Mouse (Mus musculus): ENCODE data around the gene Pgghg. TPM values are rescaled to one million over a fixed set of nuclear protein-coding genes. Genes with fewer than 3 reads are reported as not detected.

The Pgghg gene
- total RNA-seq, 2 experiments from 2014 or later, result 3.8 to 3.9 TPM

DNA sequence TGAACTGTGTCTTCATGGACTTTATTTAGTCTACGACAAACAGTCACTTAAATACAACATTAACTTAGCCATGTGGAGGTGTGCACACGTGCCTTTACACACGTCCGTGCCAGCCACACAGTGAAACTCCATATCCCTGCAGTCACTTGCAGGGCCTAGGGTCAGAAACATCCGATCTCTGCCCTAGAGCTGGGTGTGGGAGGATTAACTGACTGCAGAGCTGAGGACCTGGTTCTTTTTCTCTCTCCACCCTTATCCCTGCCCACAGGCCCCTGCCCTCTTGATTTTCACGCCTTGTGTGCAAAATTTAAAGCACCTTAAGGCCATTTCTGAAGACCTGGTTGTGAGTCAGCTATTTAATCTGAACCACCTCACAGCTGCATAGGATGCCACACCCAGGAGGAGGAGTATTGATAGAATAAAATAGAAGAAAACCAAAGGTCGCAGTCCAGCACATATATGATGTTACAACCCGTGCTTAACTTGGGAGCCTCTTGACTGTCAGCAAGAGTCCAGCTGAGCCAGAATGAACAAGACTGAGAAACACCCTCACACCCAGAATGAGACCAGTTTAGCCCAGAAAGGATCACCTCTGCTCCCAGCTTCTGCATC is 20.7 kb upstream of the Pgghg start, which contains the start of gene Nlrp6:
TSS of gene Nlrp6 (plus strand) at position 485 of the 612 bp plus-strand sequence.
- DNase-seq (ENCODE audit: low spot score in 2 of 2), result no peak
- intact Hi-C loops (cut with DNase I), result no loop called here

DNA sequence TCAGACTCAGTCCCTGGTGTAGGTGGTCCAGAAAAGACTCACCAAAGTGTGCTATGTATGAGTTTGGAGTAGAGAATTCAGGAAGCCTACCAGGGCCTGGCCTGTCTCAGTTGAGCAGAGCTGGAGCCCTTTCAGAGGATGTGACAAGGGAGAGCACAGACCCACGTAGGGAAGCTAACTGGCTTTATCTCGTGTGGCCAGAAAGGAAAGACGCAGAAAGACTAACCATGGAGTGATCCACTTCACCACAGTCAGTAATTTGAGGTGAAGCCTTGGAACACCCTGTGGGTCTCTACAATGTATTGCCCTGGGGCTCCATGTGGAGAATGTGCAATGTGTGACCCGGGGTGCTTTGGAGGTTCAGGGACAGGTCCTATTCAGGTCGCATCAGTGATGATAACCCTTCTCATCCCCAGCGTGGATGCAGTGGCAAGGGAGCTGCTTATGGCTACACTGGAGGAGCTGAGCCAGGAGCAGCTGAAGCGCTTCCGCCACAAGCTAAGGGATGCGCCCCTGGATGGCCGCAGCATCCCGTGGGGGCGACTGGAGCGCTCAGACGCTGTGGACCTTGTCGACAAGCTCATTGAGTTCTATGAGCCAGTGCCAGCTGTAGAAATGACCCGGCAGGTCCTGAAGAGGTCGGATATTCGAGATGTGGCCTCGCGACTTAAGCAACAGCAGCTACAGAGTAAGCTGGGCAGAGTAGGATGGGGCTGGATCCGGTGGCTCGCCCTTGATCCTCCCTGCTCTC is 19.8 kb upstream of the Pgghg start:
- no peak for DNase-seq (ENCODE audit: low spot score in 2 of 2)
- intact Hi-C loops (cut with DNase I), result no loop called here

DNA sequence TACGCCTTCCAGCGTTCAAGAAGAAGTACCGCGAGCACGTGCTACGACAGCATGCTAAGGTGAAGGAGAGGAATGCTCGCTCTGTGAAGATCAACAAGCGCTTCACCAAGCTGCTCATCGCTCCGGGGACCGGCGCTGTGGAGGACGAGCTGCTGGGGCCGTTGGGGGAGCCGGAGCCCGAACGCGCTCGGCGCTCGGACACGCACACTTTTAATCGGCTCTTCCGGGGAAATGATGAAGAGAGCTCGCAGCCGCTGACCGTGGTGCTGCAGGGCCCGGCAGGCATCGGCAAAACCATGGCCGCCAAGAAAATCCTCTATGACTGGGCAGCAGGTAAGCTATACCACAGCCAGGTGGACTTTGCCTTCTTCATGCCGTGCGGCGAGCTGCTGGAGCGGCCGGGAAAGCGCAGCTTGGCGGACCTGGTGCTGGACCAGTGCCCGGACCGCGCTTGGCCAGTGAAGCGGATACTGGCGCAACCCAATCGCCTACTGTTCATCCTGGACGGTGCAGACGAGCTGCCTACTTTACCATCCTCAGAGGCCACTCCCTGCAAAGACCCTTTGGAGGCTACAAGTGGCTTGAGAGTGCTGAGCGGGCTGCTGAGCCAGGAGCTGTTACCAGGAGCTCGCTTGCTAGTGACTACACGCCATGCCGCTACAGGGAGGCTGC is 18.7 kb upstream of the Pgghg start:
- intact Hi-C loops (cut with DNase I), result no loop called here
- DNase-seq (ENCODE audit: low spot score in 2 of 2), result no peak

DNA sequence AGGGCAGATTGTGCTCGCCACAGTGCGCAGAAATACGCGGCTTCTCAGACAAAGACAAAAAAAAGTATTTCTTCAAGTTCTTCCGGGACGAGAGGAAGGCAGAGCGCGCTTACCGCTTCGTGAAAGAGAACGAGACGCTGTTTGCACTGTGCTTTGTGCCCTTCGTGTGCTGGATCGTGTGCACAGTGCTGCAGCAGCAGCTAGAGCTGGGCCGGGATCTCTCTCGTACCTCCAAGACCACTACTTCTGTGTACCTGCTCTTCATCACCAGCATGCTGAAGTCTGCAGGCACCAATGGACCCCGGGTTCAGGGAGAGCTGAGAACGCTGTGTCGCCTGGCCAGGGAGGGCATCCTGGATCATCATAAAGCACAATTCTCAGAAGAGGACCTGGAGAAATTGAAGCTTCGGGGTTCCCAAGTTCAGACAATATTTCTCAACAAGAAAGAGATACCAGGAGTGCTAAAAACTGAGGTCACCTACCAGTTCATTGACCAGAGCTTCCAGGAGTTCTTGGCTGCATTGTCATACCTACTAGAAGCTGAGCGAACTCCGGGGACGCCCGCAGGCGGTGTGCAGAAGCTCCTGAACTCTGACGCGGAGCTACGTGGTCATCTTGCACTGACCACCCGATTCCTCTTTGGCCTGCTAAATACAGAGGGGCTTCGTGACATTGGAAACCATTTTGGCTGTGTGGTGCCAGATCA is 18.0 kb upstream of the Pgghg start:
- no peak for DNase-seq (ENCODE audit: low spot score in 2 of 2)
- intact Hi-C loops (cut with DNase I), result no loop called here

DNA sequence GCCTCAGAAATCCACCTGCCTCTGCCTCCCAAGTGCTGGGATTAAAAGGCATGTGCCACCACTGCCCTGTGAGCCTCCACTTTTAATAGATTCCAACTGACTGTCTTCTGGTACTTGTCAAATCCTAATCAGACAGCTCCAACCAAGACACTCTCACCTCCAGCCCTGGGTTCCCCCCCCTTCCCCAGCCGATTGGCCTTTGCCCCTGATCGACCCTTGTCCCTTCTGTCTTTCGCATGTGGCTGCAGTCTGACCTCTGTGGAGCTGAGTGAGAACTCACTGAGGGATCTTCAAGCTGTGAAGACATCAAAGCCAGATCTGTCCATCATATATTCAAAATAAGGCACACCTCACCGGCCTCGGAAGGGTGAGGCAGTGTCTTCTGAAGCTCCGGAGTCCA is 14.0 kb upstream of the Pgghg start:
- no peak for DNase-seq (ENCODE audit: low spot score in 2 of 2)
- intact Hi-C loops (cut with DNase I), result no loop called here

DNA sequence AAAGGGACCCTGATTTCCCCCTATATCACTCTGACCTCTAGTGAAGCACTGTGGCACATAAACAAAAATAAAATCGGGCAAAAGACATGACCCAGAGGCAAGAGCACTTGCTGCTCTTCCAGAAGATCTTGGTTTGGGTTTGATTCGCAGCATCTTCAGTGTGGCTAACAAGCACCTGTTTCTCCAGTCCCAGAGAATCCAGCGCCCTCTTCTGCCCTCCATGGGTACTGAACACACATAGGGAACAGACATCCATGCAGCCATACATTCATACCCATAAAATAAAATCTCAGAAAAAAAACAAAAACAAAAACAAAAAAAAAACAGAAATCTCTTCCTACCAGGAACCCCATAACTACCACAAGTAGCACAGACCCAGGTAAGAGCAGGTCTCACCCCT is 2.8 kb upstream of the Pgghg start:
- intact Hi-C loops (cut with DNase I), result no loop called here

DNA sequence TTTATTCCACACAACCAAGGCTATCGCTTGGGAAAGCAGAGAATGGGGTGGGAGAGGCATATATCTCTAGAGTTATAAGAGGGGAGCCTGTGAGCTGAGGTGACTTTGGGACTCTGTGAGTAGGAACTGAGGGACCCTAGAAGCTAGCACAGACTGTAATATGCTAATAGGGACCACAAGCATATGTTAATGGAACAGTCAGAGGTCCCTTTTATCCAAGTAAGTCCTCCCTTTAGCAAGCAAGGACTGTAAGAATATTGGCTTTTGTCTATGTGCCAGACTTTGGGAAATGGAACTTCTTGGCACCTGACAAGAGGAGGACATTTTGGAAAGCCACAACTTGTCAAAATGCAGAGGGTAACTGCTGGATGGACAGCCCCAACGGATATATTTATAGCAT is 2.3 kb upstream of the Pgghg start:
- intact Hi-C loops (cut with DNase I), result no loop called here
- no peak for DNase-seq (ENCODE audit: low spot score in 2 of 2)

More for the DNA sequence above, 2.8 kb upstream of the Pgghg start:
- DNase-seq (ENCODE audit: low spot score in 2 of 2), result no peak

DNA sequence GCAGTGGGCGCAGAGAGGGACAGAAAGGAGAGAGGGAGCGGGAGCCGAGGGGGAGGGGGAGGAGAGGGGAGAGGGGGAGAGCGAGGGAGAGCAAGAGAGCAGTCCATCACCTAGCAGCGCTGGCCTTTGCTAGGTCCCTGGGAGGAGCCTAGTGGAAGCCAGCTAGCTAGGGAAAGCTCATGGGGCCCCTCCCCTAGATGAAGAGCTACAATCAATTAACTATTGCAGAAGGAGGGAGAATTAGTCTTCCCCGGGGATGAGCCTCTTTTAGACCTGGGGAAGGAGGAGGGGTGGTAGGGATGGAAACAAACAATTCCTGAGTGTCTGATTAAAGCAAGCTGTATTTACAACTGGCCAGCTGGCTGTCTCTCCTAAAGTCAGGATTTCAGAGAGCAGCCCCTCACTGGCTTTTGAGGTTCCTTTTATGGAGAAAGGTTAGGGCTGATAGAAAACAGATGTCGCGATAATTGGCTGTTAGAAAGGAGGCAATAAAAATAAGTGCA is 1.5 kb upstream of the Pgghg start:
- intact Hi-C loops (cut with DNase I), result no loop called here
- DNase-seq (ENCODE audit: low spot score in 2 of 2), result no peak

DNA sequence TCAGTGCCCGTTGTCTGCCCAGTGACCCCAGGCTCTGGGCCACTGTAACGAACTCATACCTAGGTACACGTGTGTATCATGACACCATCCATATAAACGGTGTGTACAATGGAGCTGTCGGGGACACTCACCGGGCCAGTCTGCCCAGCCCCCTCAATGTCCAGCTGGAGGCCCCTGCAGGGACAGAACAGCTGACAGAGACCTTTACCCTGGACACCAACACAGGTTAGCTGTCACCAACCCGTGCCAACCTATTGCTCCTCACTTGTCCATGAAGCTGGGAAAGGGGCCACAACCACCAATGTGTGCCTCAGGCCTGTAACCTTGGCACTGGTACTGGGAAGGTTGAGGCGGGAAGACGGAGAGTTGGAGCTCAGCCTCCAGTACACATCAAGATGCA is 1.1 kb downstream of the Pgghg start:
- intact Hi-C loops (cut with DNase I), result no loop called here
- no peak for DNase-seq (ENCODE audit: low spot score in 2 of 2)

DNA sequence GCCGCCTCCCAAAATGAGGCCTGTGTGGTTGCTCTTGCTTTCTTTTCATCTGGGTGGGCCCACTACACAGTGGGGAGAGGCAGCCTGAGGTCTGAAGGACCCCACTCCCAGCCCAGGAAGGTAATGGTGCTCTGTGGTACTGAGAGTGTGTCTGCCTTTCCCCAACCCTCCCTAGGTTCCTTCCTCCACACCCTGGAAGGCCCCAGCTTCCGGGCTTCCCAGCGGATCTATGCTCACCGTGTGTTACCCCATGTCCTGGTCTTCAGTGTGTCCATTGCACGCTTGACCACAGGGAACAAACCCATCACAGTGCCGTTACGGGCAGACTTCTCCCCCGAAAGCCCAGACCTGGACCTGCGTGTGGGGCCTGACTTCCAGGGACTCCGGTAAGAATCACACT is 1.6 kb downstream of the Pgghg start:
- intact Hi-C loops (cut with DNase I), result no loop called here
- DNase-seq (ENCODE audit: low spot score in 2 of 2), result no peak

DNA sequence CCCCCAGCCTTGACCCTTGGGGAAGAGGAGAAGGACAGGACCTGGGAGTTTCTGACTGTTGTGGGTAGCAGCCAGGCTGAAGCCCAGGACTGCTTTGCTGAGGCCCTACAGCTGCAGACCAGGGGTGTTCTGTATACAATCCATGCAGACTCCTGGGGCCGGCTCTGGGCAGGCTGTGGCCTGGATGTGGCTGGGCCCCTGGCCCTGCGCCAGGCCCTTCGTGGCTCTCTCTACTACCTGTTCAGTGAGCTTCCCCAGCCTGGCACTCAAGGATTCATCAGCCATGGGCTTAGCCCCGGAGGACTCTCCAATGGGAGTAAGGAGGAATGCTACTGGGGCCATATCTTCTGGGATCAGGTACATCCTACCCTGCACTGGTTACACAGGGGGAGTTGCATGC is 2.2 kb downstream of the Pgghg start:
- intact Hi-C loops (cut with DNase I), result no loop called here
- no peak for DNase-seq (ENCODE audit: low spot score in 2 of 2)

DNA sequence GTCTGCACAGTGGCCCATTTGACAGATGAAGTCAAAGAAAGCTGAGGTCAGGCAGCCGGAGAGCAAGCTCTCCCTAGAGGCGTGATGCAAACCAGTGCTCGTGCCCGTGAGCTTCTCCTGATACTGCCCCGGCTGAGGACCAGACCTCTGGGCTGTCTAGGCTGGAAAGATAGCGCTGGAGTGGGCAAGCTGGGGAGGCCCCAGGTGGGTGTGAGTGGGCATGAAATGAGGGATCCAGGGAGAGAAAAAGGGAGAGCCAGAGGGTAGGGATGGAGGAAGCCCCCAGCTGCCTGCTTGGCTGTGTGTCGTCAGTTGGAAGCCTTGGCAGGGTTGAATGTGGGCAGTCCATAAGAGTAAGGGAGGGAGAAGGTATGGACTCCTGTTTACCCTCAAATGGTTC is 3.0 kb downstream of the Pgghg start:
- intact Hi-C loops (cut with DNase I), result no loop called here
- no peak for DNase-seq (ENCODE audit: low spot score in 2 of 2)

DNA sequence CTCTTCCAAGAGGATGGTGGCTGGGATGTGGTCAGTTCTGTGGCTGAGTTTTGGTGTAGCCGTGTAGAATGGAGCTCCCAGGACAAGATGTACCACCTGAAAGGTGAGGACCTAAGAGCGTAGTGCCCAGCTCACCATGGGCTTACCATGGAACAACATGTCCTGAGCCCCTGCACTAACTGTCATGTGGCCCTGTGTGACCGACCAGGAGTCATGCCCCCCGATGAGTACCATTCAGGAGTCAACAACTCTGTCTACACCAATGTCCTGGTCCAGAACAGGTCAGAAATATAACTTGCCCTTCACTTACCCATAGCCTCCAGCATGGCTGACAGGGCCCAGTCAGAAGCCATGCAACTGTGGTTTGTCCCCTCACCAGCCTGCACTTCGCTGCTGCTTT is 4.1 kb downstream of the Pgghg start:
- intact Hi-C loops (cut with DNase I), result no loop called here
- no peak for DNase-seq (ENCODE audit: low spot score in 2 of 2)

DNA sequence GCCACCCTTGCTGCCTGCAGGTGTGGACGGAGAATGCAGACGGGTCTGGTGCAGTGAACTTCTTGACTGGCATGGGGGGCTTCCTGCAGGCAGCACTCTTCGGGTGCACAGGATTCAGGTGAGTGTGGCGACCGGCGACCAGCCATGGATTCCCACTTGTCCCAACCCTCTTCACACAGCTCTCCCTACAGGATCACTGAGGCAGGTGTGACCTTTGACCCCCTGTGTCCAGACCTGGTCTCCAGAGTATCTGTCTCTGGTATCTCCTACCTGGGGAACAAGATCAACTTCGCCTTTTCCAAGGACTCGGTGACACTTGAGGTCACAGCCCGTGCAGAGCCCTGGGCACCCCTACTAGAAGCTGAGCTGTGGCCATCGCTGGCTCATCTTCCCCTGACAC is 5.1 kb downstream of the Pgghg start:
- intact Hi-C loops (cut with DNase I), result no loop called here
- DNase-seq (ENCODE audit: low spot score in 2 of 2), result no peak

DNA sequence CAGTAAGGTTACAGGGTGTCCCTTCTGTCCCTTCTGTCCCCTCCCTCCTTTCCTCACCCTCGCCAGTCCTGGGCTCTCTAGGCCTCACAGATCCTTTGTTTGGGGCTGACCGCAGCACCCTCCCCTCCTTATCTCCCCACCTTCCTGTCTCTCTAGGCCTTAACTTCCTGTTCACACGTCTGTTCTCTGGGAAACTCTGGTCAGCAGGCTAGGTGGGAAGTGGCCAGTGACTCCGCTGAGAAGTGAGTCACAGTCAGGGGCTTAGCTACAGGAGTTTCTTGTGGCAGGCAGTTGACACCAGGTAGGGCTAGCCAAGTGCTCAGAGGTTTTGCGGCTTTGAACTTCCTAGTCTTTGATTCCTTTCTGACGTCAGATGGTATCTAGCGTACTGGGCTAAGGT is 5.8 kb downstream of the Pgghg start:
- no peak for DNase-seq (ENCODE audit: low spot score in 2 of 2)
- intact Hi-C loops (cut with DNase I), result no loop called here

DNA sequence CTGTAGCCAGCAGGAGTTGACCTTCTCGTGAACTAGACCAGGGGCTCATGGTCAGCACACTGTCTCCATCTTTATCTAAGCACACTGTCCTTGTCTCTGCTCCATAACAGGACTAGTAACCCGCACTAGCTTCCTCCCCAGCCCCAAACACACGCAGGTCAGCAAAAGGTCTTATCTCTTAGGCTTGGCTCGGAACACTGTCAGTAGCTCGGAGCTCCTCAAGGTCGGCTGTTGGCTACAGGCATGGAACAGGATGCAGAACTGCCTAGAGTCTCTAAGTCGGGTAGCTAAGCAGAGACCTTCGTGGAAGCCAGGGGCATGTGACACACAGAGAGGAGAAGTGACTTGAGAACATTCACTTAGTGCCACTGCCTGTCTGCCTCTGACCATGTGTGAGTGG is 7.0 kb downstream of the Pgghg start:
- DNase-seq (ENCODE audit: low spot score in 2 of 2), result no peak
- intact Hi-C loops (cut with DNase I), result no loop called here

DNA sequence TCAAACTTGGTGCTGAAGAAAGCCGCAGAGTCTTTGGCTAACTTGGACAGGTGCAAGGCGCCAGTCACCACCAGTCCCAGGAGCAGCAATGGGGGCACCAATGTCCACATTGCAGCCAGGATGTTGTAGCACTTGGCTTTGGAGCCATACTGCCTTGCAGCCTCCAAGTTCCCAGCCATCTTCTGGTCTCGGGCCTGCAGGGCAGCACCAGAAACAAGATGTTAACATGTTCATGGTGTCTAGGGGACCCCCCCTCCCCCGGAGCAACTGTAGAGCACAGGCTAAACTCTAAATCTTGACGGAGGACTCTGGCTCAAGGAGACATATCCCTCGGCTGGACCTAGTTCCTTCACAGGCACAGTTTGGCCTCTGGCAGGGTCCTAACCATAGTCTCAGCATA is 8.1 kb downstream of the Pgghg start:
- DNase-seq (ENCODE audit: low spot score in 2 of 2), result no peak
- intact Hi-C loops (cut with DNase I), result no loop called here

DNA sequence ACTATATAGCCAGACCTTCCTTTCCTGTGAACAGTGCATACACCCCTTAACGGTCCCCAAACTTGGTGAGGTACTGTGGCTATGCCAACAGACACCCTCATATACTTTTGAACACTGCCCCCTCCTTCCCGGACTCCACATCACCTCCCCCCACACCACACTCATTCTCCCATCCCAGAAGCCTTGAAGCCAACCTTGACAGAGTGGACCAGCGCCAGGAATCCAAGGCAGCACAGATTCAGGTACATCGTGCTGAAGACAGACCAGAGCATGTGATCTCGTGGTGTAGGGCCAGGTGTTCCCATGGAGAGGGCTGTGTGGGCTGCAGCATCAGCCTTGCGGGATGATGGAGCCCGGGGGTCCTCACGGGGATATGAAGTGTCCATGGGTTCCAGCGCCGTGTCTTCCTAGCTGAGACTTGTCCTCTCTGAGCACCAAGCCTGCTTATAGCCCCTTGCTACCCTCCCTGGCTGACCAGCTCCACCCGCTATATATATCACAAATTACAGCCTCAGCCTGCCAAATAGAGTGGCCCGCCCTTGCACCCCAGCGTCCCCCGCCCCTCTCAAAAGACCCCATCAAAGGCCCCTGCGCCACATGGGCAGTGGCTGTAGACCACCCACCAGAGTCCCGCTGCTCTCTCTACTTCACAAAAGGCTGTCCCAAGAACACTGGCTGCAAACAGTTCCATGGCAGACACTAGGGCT is 8.8 kb downstream of the Pgghg start, which contains the start of gene Ifitm5:
TSS of gene Ifitm5 (minus strand) at position 468 of the 707 bp plus-strand sequence.
- no peak for DNase-seq (ENCODE audit: low spot score in 2 of 2)
- intact Hi-C loops (cut with DNase I), result no loop called here

DNA sequence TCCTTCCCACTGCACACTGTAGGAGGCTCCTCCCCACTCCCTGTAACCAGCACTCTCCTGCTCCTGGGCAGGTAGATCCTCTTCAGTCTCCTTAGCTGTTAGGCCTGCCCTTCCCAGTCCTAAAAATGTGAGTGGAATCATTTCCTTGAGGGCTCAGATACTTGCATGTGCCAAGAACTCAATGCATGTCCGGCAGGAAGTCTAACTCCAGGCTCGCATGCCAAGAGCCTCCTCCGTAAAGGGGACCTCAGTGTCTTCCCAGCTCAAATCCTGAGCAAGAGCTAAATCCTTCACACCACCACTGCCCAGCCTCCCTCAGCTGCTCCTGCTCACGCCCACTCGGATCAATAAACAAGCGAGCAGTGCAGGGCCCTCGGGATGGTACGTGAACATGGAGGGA is 9.9 kb downstream of the Pgghg start:
- DNase-seq (ENCODE audit: low spot score in 2 of 2), result no peak
- intact Hi-C loops (cut with DNase I), result no loop called here

Measured in left cerebral cortex, postnatal 14 days (tissue).